Mouse (Mus musculus): ENCODE results near the gene Pnpla2. TPM values are rescaled to one million over a fixed set of nuclear protein-coding genes. Genes with fewer than 3 reads are reported as not detected.
A peak's percentile ranks its signal among the peaks of the same experiment; 100 is the strongest.

Pnpla2 gene
- total and polyA plus RNA-seq, 2 experiments from 2014 or later = 6.5 to 22.2 TPM

- no peaks in the 10 kb centered on the region for H3K4me1 ChIP-seq (ENCODE audit: insufficient read depth, low read length)
- no peak overlapping the region for H3K4me3 ChIP-seq (ENCODE audit: low read depth, low read length)
- no peak overlapping the region for H3K4me2 ChIP-seq (ENCODE audit: low read depth, low read length, poor library complexity, severe bottlenecking)
- ATAC-seq (ENCODE audit: low FRiP score) (no peak), DNase-seq (ENCODE audit: low spot score) (no peak)
- WGBS = 84% methylated on average over 9 of the region's 9 CpGs
- H3K9ac ChIP-seq (replicated peaks; ENCODE audit: low read length, poor library complexity, severe bottlenecking) = no peak overlapping the region
- H3K27me3 ChIP-seq (ENCODE audit: insufficient read depth, low read length) = no peaks in the 10 kb centered on the region
- no peaks in the 10 kb centered on the region for H3K9me3 ChIP-seq (ENCODE audit: low read length)
- no peaks in the 10 kb centered on the region for H3K36me3 ChIP-seq (ENCODE audit: insufficient read depth, low read length)
- H3K27ac ChIP-seq (ENCODE audit: low read depth, low read length) = no peak overlapping the region
- TF ChIP-seq CTCF (IDR thresholded peaks at IDR 0.05) = no peak
Measured at GRCm38 (mm10) chr7:141420030-141420702, 34.8 kb upstream of the Pnpla2 start.

DNA sequence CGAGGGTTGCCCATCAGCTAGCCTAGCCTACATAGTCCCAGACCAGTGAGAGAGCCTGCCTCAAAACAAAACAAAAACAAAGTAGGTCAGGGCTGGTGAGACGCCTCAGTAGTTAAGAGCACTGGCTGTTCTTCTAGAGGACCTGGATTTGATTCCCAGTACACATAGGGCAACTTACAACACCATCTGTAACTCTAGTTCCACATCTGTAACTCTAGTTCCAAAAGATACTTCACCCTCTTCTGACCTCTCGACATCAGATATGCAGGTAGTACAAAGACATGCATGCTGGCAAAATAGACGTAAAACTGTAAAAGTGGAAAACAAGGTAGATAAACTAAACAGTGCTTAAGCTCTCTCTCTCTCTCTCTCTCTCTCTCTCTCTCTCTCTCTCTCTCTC lies 31.2 kb upstream of the Pnpla2 start:
- H3K4me3 ChIP-seq (ENCODE audit: low read depth, low read length) = no peak overlapping the region
- H3K4me2 ChIP-seq (ENCODE audit: low read depth, low read length, poor library complexity, severe bottlenecking) = no peak overlapping the region
- WGBS = 75% methylated on average over 4 of the region's 4 CpGs
- no peaks in the 10 kb centered on the region for H3K27me3 ChIP-seq (ENCODE audit: insufficient read depth, low read length)
- H3K9ac ChIP-seq (replicated peaks; ENCODE audit: low read length, poor library complexity, severe bottlenecking) = no peak overlapping the region
- peaks cover 14% of the 10 kb centered on the region for H3K36me3 ChIP-seq (ENCODE audit: insufficient read depth, low read length)
- no peaks in the 10 kb centered on the region for H3K9me3 ChIP-seq (ENCODE audit: low read length)
- TF ChIP-seq CTCF (IDR thresholded peaks at IDR 0.05) = no peak
- no peak for DNase-seq (ENCODE audit: low spot score)
- no peak for ATAC-seq (ENCODE audit: low FRiP score)
- no peak overlapping the region for H3K27ac ChIP-seq (ENCODE audit: low read depth, low read length)
- peaks cover 7% of the 10 kb centered on the region for H3K4me1 ChIP-seq (ENCODE audit: insufficient read depth, low read length)

DNA sequence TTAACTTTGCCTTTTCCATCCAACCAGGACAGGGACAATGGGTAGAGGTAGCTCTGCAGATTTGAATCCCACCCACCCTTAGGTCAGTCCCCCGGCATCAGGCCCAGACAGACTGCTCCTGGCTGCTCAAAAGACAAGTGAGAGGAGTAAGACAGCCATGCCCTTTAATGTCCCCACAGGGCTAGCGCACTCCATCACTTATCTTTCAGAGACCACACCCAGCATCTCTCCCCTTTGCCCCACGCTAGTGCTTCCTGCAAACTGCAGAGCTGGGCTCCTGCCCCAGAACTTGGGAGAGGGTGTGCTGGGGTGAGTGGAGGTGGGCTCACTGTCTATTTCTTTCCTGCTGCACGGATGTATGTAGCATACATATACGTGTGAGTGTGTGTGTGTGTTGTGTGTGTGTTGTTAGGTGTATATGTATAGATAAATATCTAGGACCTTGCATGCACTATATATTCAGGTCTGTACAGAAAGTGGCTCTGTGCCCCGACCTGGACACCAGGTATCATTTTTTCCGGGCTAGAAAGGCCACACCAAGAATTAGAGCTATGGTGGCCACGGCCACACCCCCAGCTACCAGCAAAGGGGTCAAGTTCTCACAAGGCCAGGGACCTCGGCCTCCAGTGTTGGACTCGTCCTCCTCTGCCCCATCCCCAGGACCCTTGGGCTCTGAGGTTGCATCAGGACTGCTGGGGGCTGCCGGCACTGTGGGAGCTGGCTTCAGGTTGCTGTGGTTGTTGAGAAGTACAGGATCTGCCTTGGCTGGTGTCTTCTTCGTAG lies 27.9 kb upstream of the Pnpla2 start:
- no peak overlapping the region for H3K27ac ChIP-seq (ENCODE audit: low read depth, low read length)
- no peak overlapping the region for H3K4me2 ChIP-seq (ENCODE audit: low read depth, low read length, poor library complexity, severe bottlenecking)
- H3K9me3 ChIP-seq (ENCODE audit: low read length) = no peaks in the 10 kb centered on the region
- no peak overlapping the region for H3K9ac ChIP-seq (replicated peaks; ENCODE audit: low read length, poor library complexity, severe bottlenecking)
- H3K4me3 ChIP-seq (ENCODE audit: low read depth, low read length) = no peak overlapping the region
- DNase-seq (ENCODE audit: low spot score) = no peak
- peaks cover 11% of the 10 kb centered on the region for H3K4me1 ChIP-seq (ENCODE audit: insufficient read depth, low read length)
- ATAC-seq (ENCODE audit: low FRiP score) = no peak
- H3K27me3 ChIP-seq (ENCODE audit: insufficient read depth, low read length) = no peaks in the 10 kb centered on the region
- H3K36me3 ChIP-seq (ENCODE audit: insufficient read depth, low read length) = peaks cover 33% of the 10 kb centered on the region
- WGBS = 89% methylated on average over 12 of the region's 12 CpGs
- no peak for TF ChIP-seq CTCF (IDR thresholded peaks at IDR 0.05)

DNA sequence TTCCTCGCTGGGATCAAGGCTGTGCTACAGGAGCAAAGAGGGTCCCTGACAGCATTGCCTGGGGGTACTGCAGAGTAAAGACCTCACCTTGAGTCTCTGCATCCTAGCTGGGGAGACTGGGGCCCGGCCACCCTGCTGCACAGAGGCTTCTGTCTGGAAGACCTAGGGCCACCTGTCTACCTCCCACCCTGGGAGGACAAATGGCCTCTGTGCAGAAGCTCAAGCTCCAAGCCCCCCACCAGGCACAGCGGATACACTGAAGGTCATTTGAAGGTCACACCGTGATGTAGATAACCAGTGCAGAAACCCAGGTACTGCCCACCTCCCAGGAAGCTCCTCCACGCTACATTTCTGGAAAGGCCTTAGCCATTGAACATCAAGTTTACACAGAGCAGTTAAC lies 26.3 kb upstream of the Pnpla2 start:
- peak overlapping the region; percentile 82 for H3K9ac ChIP-seq (replicated peaks; ENCODE audit: low read length, poor library complexity, severe bottlenecking)
- H3K9me3 ChIP-seq (ENCODE audit: low read length) = no peaks in the 10 kb centered on the region
- no peak for TF ChIP-seq CTCF (IDR thresholded peaks at IDR 0.05)
- WGBS = 49% methylated on average over 5 of the region's 5 CpGs
- H3K4me1 ChIP-seq (ENCODE audit: insufficient read depth, low read length) = peaks cover 14% of the 10 kb centered on the region
- peak overlapping the region; percentile 57 for H3K4me3 ChIP-seq (ENCODE audit: low read depth, low read length)
- peak overlapping the region; percentile 85 for H3K4me2 ChIP-seq (ENCODE audit: low read depth, low read length, poor library complexity, severe bottlenecking)
- DNase-seq (ENCODE audit: low spot score) (peak; percentile 15), ATAC-seq (ENCODE audit: low FRiP score) (no peak)
- peaks cover 42% of the 10 kb centered on the region for H3K36me3 ChIP-seq (ENCODE audit: insufficient read depth, low read length)
- H3K27ac ChIP-seq (ENCODE audit: low read depth, low read length) = peak overlapping the region; percentile 81
- H3K27me3 ChIP-seq (ENCODE audit: insufficient read depth, low read length) = no peaks in the 10 kb centered on the region

- Histone ChIP-seq H3K36me3 (ENCODE audit: insufficient read depth, low read length) (peaks cover 42% of the 10 kb centered on the region), H3K4me3 (ENCODE audit: low read depth, low read length) (peak within 1 kb of the TSS; percentile 57), H3K4me2 (ENCODE audit: low read depth, low read length, poor library complexity, severe bottlenecking) (peak within 1 kb of the TSS; percentile 85), H3K9ac (replicated peaks; ENCODE audit: low read length, poor library complexity, severe bottlenecking) (peak within 1 kb of the TSS; percentile 82), H3K27me3 (ENCODE audit: insufficient read depth, low read length) (no peaks in the 10 kb centered on the region), H3K27ac (ENCODE audit: low read depth, low read length) (peak within 1 kb of the TSS; percentile 81), H3K4me1 (ENCODE audit: insufficient read depth, low read length) (peaks cover 18% of the 10 kb centered on the region), H3K9me3 (ENCODE audit: low read length) (no peaks in the 10 kb centered on the region)
- ATAC-seq (ENCODE audit: low FRiP score) (peak; percentile 61), DNase-seq (ENCODE audit: low spot score) (peak; percentile 89)
- 1% methylated on average over 19 of the region's 19 CpGs for WGBS
- TF ChIP-seq CTCF (IDR thresholded peaks at IDR 0.05) = peak; percentile 14
Measured at GRCm38 (mm10) chr7:141429310-141429709, 25.7 kb upstream of the Pnpla2 start, which contains the start of gene Cend1. Gene Cend1 (minus strand): TSS chr7:141429491.

Data from midbrain, postnatal 0 days (tissue).